Comparison of ENCODE assay signal across 27 mouse cellular contexts in genomic region chr5:140307602-140308001, GRCm38 (mm10). TPM values are rescaled to one million over a fixed set of nuclear protein-coding genes. Genes with fewer than 3 reads are reported as not detected.
DNase-seq lines count a peak whose midpoint lies in the region; ATAC-seq lines count a peak whose summit lies in the region.
"Had no signal": no experiment of that assay in that cellular context is flagged by ENCODE, and none has a peak within 500 bp of the region (broad histone marks: within the 10 kb centered on the region; RNA-seq: fewer than 3 reads in every experiment).

No protein-coding gene starts in this region.

- no peak overlapping the region for H3K4me2 ChIP-seq in embryonic facial prominence, embryonic 14.5 days (ENCODE audit: low read depth, low read length)
- no peak overlapping the region for H3K4me2 ChIP-seq in heart, embryonic 12.5 days
- no peak overlapping the region for H3K4me2 ChIP-seq in midbrain, embryonic 11.5 days
- H3K4me2 ChIP-seq in midbrain, embryonic 14.5 days (ENCODE audit: low read length): no peak overlapping the region
- H3K4me2 ChIP-seq: kidney, embryonic 15.5 days; limb, embryonic 12.5 days; liver, embryonic 15.5 days; lung, embryonic 14.5 days; neural tube, embryonic 13.5 days had no signal

- H3K4me3 ChIP-seq in embryonic facial prominence, embryonic 14.5 days (ENCODE audit: low read depth, low read length): no peak overlapping the region
- no peak overlapping the region for H3K4me3 ChIP-seq in embryonic facial prominence, embryonic 10.5 days
- no peak overlapping the region for H3K4me3 ChIP-seq in heart, embryonic 12.5 days
- H3K4me3 ChIP-seq in midbrain, embryonic 11.5 days (ENCODE audit: low read depth, low read length): no peak overlapping the region
- H3K4me3 ChIP-seq in midbrain, embryonic 14.5 days (replicated peaks; ENCODE audit: low read depth, low read length): no peak overlapping the region
- H3K4me3 ChIP-seq: gastrocnemius, adult 2 months; kidney, embryonic 15.5 days; left cerebral cortex, adult 2 months; limb, embryonic 12.5 days; liver, embryonic 15.5 days; neural tube, embryonic 13.5 days had no signal

- no peak overlapping the region for H3K27ac ChIP-seq in embryonic facial prominence, embryonic 14.5 days (replicated peaks; ENCODE audit: low read depth, low read length)
- H3K27ac ChIP-seq in embryonic facial prominence, embryonic 10.5 days (replicated peaks): no peak overlapping the region
- 0 out of 2 replicates have a peak overlapping the region, but pooled peaks have one; percentile 14 for H3K27ac ChIP-seq in heart, embryonic 12.5 days (ENCODE audit: poor library complexity, severe bottlenecking)
- H3K27ac ChIP-seq in midbrain, embryonic 11.5 days (ENCODE audit: low read depth, low read length): no peak overlapping the region
- no peak overlapping the region for H3K27ac ChIP-seq in midbrain, embryonic 14.5 days (replicated peaks; ENCODE audit: low read depth, low read length)
- H3K27ac ChIP-seq: gastrocnemius, adult 2 months; kidney, embryonic 15.5 days; left cerebral cortex, adult 2 months; limb, embryonic 12.5 days; liver, embryonic 15.5 days; neural tube, embryonic 13.5 days; stomach, postnatal 0 days had no signal

- DNase-seq in embryonic facial prominence, embryonic 14.5 days (ENCODE audit: low spot score): no peak
- DNase-seq in embryonic facial prominence, embryonic 10.5 days (ENCODE audit: low spot score): no peak
- DNase-seq in heart, adult 8-10 months (ENCODE audit: low spot score): no peak
- DNase-seq in midbrain, embryonic 11.5 days (ENCODE audit: low spot score, missing footprints): peak; percentile 10
- DNase-seq in midbrain, embryonic 14.5 days: no peak
- no peak for DNase-seq in thymus, postnatal 14 days
- no peak for DNase-seq in gastrocnemius, postnatal 25 days
- DNase-seq: adrenal gland, adult 8-10 months; cerebellum, adult 2 months; cerebellum, postnatal 14 days; gastrocnemius, adult 2 months; kidney, adult 18-20 months; kidney, postnatal 25 days; lung, embryonic 14.5 days; lung, postnatal 14 days; right cerebral cortex, postnatal 4 days; thymus, adult 18-20 months; thymus, postnatal 36 days had no signal

- H3K4me1 ChIP-seq in embryonic facial prominence, embryonic 14.5 days (ENCODE audit: control insufficient read depth, insufficient read depth, low read length): no peaks in the 10 kb centered on the region
- no peaks in the 10 kb centered on the region for H3K4me1 ChIP-seq in embryonic facial prominence, embryonic 10.5 days
- peaks cover 34% of the 10 kb centered on the region for H3K4me1 ChIP-seq in heart, embryonic 12.5 days (replicated peaks)
- no peaks in the 10 kb centered on the region for H3K4me1 ChIP-seq in midbrain, embryonic 11.5 days (ENCODE audit: control insufficient read depth, insufficient read depth, low read length)
- no peaks in the 10 kb centered on the region for H3K4me1 ChIP-seq in midbrain, embryonic 14.5 days (ENCODE audit: control insufficient read depth, insufficient read depth, low read length)
- H3K4me1 ChIP-seq: kidney, embryonic 15.5 days; limb, embryonic 12.5 days; liver, embryonic 15.5 days; neural tube, embryonic 13.5 days had no signal

- ATAC-seq in embryonic facial prominence, embryonic 14.5 days (ENCODE audit: low read depth): 0 out of 2 replicates have a peak, but pooled peaks have one; percentile 44
- ATAC-seq in heart, embryonic 12.5 days (ENCODE audit: insufficient number of reproducible peaks, low FRiP score): no peak
- no peak for ATAC-seq in midbrain, embryonic 11.5 days (ENCODE audit: low FRiP score)
- no peak for ATAC-seq in midbrain, embryonic 14.5 days (ENCODE audit: low FRiP score, low TSS enrichment)
- ATAC-seq: forebrain, embryonic 14.5 days had no signal

- H3K27me3 ChIP-seq in embryonic facial prominence, embryonic 14.5 days (replicated peaks; ENCODE audit: control insufficient read depth, insufficient read depth, low read length): no peaks in the 10 kb centered on the region
- no peaks in the 10 kb centered on the region for H3K27me3 ChIP-seq in embryonic facial prominence, embryonic 10.5 days (replicated peaks; ENCODE audit: low read depth, poor library complexity, severe bottlenecking)
- H3K27me3 ChIP-seq in heart, embryonic 12.5 days (replicated peaks): no peaks in the 10 kb centered on the region
- no peaks in the 10 kb centered on the region for H3K27me3 ChIP-seq in midbrain, embryonic 11.5 days (ENCODE audit: control insufficient read depth, insufficient read depth, low read length)
- no peaks in the 10 kb centered on the region for H3K27me3 ChIP-seq in midbrain, embryonic 14.5 days (ENCODE audit: control insufficient read depth, insufficient read depth, low read length)
- H3K27me3 ChIP-seq: CH12.LX; kidney, embryonic 15.5 days; limb, embryonic 12.5 days; liver, embryonic 15.5 days; neural tube, embryonic 13.5 days had no signal

- H3K9ac ChIP-seq in embryonic facial prominence, embryonic 14.5 days (ENCODE audit: low read depth, low read length): no peak overlapping the region
- no peak overlapping the region for H3K9ac ChIP-seq in heart, embryonic 12.5 days
- H3K9ac ChIP-seq in midbrain, embryonic 11.5 days (ENCODE audit: low read length): no peak overlapping the region
- no peak overlapping the region for H3K9ac ChIP-seq in midbrain, embryonic 14.5 days (replicated peaks; ENCODE audit: low read length)
- H3K9ac ChIP-seq: kidney, embryonic 15.5 days; limb, embryonic 12.5 days; liver, embryonic 15.5 days; lung, embryonic 14.5 days; neural tube, embryonic 13.5 days had no signal

- no peaks in the 10 kb centered on the region for H3K9me3 ChIP-seq in embryonic facial prominence, embryonic 14.5 days (ENCODE audit: control insufficient read depth, low read length)
- no peaks in the 10 kb centered on the region for H3K9me3 ChIP-seq in embryonic facial prominence, embryonic 10.5 days
- no peaks in the 10 kb centered on the region for H3K9me3 ChIP-seq in heart, embryonic 12.5 days (replicated peaks)
- H3K9me3 ChIP-seq in midbrain, embryonic 11.5 days (ENCODE audit: control insufficient read depth, low read length): no peaks in the 10 kb centered on the region
- H3K9me3 ChIP-seq in midbrain, embryonic 14.5 days (ENCODE audit: control insufficient read depth, low read length): no peaks in the 10 kb centered on the region
- H3K9me3 ChIP-seq: kidney, embryonic 15.5 days; limb, embryonic 12.5 days; liver, embryonic 15.5 days; neural tube, embryonic 13.5 days had no signal

- 91% methylated on average over 14 of the region's 14 CpGs for WGBS in embryonic facial prominence, embryonic 14.5 days
- WGBS in embryonic facial prominence, embryonic 10.5 days: 94% methylated on average over 14 of the region's 14 CpGs
- 54% methylated on average over 14 of the region's 14 CpGs for WGBS in heart, embryonic 12.5 days
- 92% methylated on average over 14 of the region's 14 CpGs for WGBS in midbrain, embryonic 11.5 days
- 93% methylated on average over 14 of the region's 14 CpGs for WGBS in midbrain, embryonic 14.5 days

- peaks cover 75% of the 10 kb centered on the region for H3K36me3 ChIP-seq in embryonic facial prominence, embryonic 14.5 days (ENCODE audit: control insufficient read depth, insufficient read depth, low read length)
- H3K36me3 ChIP-seq in embryonic facial prominence, embryonic 10.5 days (replicated peaks): peaks cover 99% of the 10 kb centered on the region
- H3K36me3 ChIP-seq in heart, embryonic 12.5 days: peaks cover 68% of the 10 kb centered on the region
- H3K36me3 ChIP-seq in midbrain, embryonic 11.5 days (ENCODE audit: control insufficient read depth, insufficient read depth, low read length): peaks cover 23% of the 10 kb centered on the region
- H3K36me3 ChIP-seq in midbrain, embryonic 14.5 days (ENCODE audit: control insufficient read depth, insufficient read depth, low read length): peaks cover 75% of the 10 kb centered on the region

RNA-seq across cellular contexts. Expression of gene Mad1l1, which starts 13.8 kb away (rescaled TPM):
- polyA plus RNA-seq in embryonic facial prominence, embryonic 14.5 days (2014; fragmentation: Nextera tagmentation; extraction: Ambion mirVana): 38.0 and 44.3 TPM in 2 replicates
- 63.5 and 63.9 TPM in 2 replicates for polyA plus RNA-seq in embryonic facial prominence, embryonic 10.5 days (2016; fragmentation: Nextera tagmentation; extraction: Ambion mirVana)
- polyA plus RNA-seq in heart, embryonic 12.5 days (2016; fragmentation: Nextera tagmentation; extraction: Ambion mirVana): 25.5 and 26.3 TPM in 2 replicates
- total RNA-seq in heart, adult 8-10 months (2022): 10 to 100 TPM in 2 of 4 experiments, 1 to 10 TPM in 2; 9.0 to 11.3 (median 10.4) TPM
- 37.5 and 44.2 TPM in 2 replicates for polyA plus RNA-seq in midbrain, embryonic 11.5 days (2014; fragmentation: Nextera tagmentation; extraction: Ambion mirVana)
- 29.8 and 30.3 TPM in 2 replicates for polyA plus RNA-seq in midbrain, embryonic 14.5 days (2014; fragmentation: Nextera tagmentation; extraction: Ambion mirVana)
- total RNA-seq in gastrocnemius, postnatal 25 days (2021): 1 to 10 TPM; 7.5 to 7.6 TPM

RNA-seq across cellular contexts. Expression of gene Nudt1, which starts 13.9 kb away (rescaled TPM):
- 33.1 and 35.2 TPM in 2 replicates for polyA plus RNA-seq in embryonic facial prominence, embryonic 14.5 days (2014; fragmentation: Nextera tagmentation; extraction: Ambion mirVana)
- polyA plus RNA-seq in embryonic facial prominence, embryonic 10.5 days (2016; fragmentation: Nextera tagmentation; extraction: Ambion mirVana): 52.8 and 55.9 TPM in 2 replicates
- 25.8 and 28.0 TPM in 2 replicates for polyA plus RNA-seq in heart, embryonic 12.5 days (2016; fragmentation: Nextera tagmentation; extraction: Ambion mirVana)
- total RNA-seq in heart, adult 8-10 months (2022): 10 to 100 TPM in 2 of 4 experiments, 1 to 10 TPM in 2; 9.4 to 11.1 (median 10.1) TPM
- polyA plus RNA-seq in midbrain, embryonic 11.5 days (2014; fragmentation: Nextera tagmentation; extraction: Ambion mirVana): 41.2 and 48.5 TPM in 2 replicates
- polyA plus RNA-seq in midbrain, embryonic 14.5 days (2014; fragmentation: Nextera tagmentation; extraction: Ambion mirVana): 16.5 and 18.8 TPM in 2 replicates
- 1 to 10 TPM; 5.3 to 6.5 TPM for total RNA-seq in gastrocnemius, postnatal 25 days (2021)

RNA-seq across cellular contexts. Expression of gene Mrm2, which starts 24.1 kb away (rescaled TPM):
- 18.0 and 19.9 TPM in 2 replicates for polyA plus RNA-seq in embryonic facial prominence, embryonic 14.5 days (2014; fragmentation: Nextera tagmentation; extraction: Ambion mirVana)
- 22.1 and 25.1 TPM in 2 replicates for polyA plus RNA-seq in embryonic facial prominence, embryonic 10.5 days (2016; fragmentation: Nextera tagmentation; extraction: Ambion mirVana)
- 12.8 and 15.2 TPM in 2 replicates for polyA plus RNA-seq in heart, embryonic 12.5 days (2016; fragmentation: Nextera tagmentation; extraction: Ambion mirVana)
- 10 to 100 TPM; 11.3 to 16.0 (median 14.6) TPM for total RNA-seq in heart, adult 8-10 months (2022)
- polyA plus RNA-seq in midbrain, embryonic 11.5 days (2014; fragmentation: Nextera tagmentation; extraction: Ambion mirVana): 21.4 and 22.4 TPM in 2 replicates
- 20.3 and 22.5 TPM in 2 replicates for polyA plus RNA-seq in midbrain, embryonic 14.5 days (2014; fragmentation: Nextera tagmentation; extraction: Ambion mirVana)
- total RNA-seq in gastrocnemius, postnatal 25 days (2021): 1 to 10 TPM; 6.9 to 7.2 TPM
